Mouse (Mus musculus) neural tube, embryonic 14.5 days (tissue): ENCODE measurements at regions not wholly inside any gene's neighbourhood (a gene's known extent, or its start where the extent isn't known, plus 50 kb on each side); places are given as distances from the start of the nearest gene placed in this dataset.

Source experiments
- ATAC-seq: fragments of 200-750 bp; cut with Nextera tagmentation; 2 replicates; pipeline ENCODE4 v1.8.0; 2017; ENCODE audit warnings: low read depth, mild to moderate bottlenecking, moderate TSS enrichment, moderate library complexity
- H3K27ac ChIP-seq: fragments of 300-500 bp; sonication (generic); 2 replicates; pipeline ENCODE4 v1.5.1; 2014; ENCODE audit warnings: low read depth, mild to moderate bottlenecking, control low read depth, low read length, moderate library complexity, mixed read lengths
- H3K27me3 ChIP-seq: fragments of 300-500 bp; sonication (generic); 2 replicates; pipeline ENCODE4 v1.6.1; 2014; ENCODE audit warnings: low read length; ENCODE audit not compliant: control insufficient read depth, insufficient read depth
- H3K36me3 ChIP-seq: fragments of 300-500 bp; sonication (generic); 2 replicates; pipeline ENCODE4 v1.6.1; 2014; ENCODE audit warnings: low read length, mixed read lengths; ENCODE audit not compliant: control insufficient read depth, insufficient read depth
- H3K4me1 ChIP-seq: fragments of 300-500 bp; sonication (generic); 2 replicates; pipeline ENCODE4 v1.6.1; 2014; ENCODE audit warnings: low read length; ENCODE audit not compliant: control insufficient read depth, insufficient read depth
- H3K4me2 ChIP-seq: fragments of 300-500 bp; sonication (generic); 2 replicates; pipeline ENCODE4 v1.6.1; 2014; ENCODE audit warnings: mild to moderate bottlenecking, low read depth, low read length, control low read depth
- H3K4me3 ChIP-seq: fragments of 300-500 bp; sonication (generic); 2 replicates; pipeline ENCODE4 v1.5.1; 2014; ENCODE audit warnings: low read depth, low read length, control low read depth, mixed read lengths
- H3K9ac ChIP-seq: fragments of 300-500 bp; sonication (generic); replicated peaks from 2 replicates; pipeline ENCODE4 v1.6.1; 2014; ENCODE audit warnings: low read depth, mild to moderate bottlenecking, control low read depth, low read length, mixed read lengths
- H3K9me3 ChIP-seq: fragments of 300-500 bp; sonication (generic); 2 replicates; pipeline ENCODE4 v1.6.1; 2016; ENCODE audit warnings: low read length; ENCODE audit not compliant: control insufficient read depth
- WGBS: fragments of 180-500 bp; shearing (Covaris S2); extraction: QIAGEN DNeasy Blood & Tissue Kit; methylation state at CpG from one replicate; pipeline ENCODE4 v1.1.7; 2014; 5-methylcytosine and 5-hydroxymethylcytosine counted together

DNA sequence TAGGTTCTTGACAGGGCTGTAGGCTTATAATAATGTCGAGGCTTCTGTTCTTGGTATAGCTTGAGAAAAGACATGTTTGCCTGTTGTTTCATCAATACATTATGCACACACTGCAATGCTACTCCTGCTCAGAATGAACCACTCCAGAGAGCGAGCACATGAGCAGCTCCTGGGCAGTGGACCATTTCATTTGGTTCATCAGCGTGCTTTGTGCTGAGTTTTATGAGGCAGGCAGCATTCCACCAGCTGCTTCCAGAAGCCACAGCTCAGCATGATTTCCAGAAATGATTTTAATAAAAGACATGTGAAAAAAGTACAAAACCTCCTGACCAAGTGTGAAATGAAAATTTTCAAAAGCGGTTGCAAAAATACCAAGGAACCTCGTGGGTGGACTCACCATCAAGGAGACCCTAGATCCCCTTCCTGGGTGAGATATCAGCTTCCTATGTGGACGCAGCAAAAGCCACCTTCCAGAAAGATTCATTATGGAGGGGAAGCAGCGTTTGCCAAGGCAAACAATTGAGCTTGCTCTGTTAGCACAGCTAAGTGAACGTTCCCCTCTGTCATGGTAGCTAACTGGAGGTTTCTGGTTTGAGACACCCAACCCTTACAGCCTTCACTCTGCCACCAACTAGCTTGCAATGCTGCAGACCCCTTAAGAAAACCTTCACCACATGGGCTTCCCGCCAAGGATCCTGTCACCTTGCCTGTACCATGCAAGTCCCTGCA is 104.1 kb downstream of the Cxcl12 start:
- 72% methylated on average over 9 of the region's 9 CpGs for WGBS
- no peaks in the 10 kb centered on the region for H3K27me3 ChIP-seq
- no peaks in the 10 kb centered on the region for H3K36me3 ChIP-seq
- H3K27ac ChIP-seq = no peak overlapping the region
- H3K9me3 ChIP-seq = no peaks in the 10 kb centered on the region
- no peak overlapping the region for H3K4me3 ChIP-seq
- no peaks in the 10 kb centered on the region for H3K4me1 ChIP-seq
- no peak overlapping the region for H3K9ac ChIP-seq
- ATAC-seq = peak; percentile 69; the same call in 1 of the 2 replicates
- no peak overlapping the region for H3K4me2 ChIP-seq

DNA sequence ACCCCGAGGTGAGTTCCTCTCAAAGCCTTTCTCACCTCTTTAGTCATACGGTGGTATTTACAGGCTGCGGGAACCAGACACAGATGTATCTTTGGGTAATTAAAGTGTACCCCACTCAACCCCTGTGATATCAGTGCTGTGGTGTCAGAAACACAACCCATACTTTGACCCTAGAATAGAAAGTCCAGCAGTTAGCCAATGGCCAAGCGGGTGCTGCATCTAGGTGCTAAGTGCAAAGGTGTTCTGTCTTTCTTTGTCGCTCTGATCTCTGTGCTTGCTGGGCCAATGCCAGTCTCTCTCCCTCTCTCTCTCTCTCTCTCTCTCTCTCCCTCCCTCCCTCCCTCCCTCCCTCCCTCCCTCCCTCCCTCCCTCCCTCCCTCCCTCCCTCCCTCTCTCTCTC is 107.6 kb downstream of the Cxcl12 start:
- WGBS = 94% methylated on average over 5 of the region's 5 CpGs
- no peaks in the 10 kb centered on the region for H3K4me1 ChIP-seq
- H3K27me3 ChIP-seq = no peaks in the 10 kb centered on the region
- H3K36me3 ChIP-seq = no peaks in the 10 kb centered on the region
- no peak for ATAC-seq
- no peak overlapping the region for H3K4me3 ChIP-seq
- H3K27ac ChIP-seq = no peak overlapping the region
- no peaks in the 10 kb centered on the region for H3K9me3 ChIP-seq
- no peak overlapping the region for H3K9ac ChIP-seq
- no peak overlapping the region for H3K4me2 ChIP-seq

DNA sequence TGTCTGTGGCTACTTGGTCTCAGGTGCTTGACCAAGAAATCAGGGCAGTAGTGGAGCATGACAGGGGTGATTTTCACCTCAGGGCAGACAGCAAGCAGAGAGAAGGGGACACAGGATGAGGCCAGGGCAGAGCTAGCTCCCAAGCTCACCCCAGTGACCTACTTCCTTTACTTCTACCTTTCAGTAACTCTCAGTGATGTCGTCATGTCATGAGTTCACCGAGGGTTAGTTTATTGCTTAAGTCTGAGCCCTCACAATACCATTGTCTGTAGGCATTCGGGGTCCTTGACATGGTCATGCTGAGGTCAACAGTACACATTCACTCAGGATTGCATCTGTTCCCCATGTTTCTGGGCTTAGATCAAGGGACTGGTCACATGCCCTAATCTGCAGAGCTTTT is 108.5 kb downstream of the Cxcl12 start:
- no peak overlapping the region for H3K4me3 ChIP-seq
- H3K27me3 ChIP-seq = no peaks in the 10 kb centered on the region
- no peak for ATAC-seq
- no peaks in the 10 kb centered on the region for H3K9me3 ChIP-seq
- H3K27ac ChIP-seq = no peak overlapping the region
- no peak overlapping the region for H3K4me2 ChIP-seq
- WGBS = 50% methylated on average over 3 of the region's 3 CpGs
- no peak overlapping the region for H3K9ac ChIP-seq
- no peaks in the 10 kb centered on the region for H3K36me3 ChIP-seq
- H3K4me1 ChIP-seq = no peaks in the 10 kb centered on the region

DNA sequence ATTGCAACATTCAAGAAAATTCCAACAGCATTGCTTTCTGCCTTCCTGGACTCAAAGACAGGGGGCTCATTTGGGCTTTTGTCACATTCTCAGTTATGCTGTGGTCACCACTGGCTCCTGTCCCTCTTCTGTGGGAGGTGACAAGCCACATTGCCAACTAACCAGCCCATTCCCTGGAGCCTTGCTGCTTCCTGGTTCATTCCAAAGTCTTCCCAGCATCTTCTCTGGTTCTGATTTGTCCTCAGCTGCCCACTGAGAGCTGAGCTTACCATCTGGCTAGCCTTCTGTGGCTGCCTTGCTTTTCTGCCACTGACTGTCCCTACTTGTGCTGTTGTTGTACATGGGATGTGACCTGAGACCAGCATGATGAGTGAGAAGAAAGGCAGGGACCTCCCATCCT is 111.0 kb downstream of the Cxcl12 start:
- Histone ChIP-seq H3K4me3 (no peak overlapping the region), H3K4me2 (no peak overlapping the region), H3K36me3 (no peaks in the 10 kb centered on the region), H3K9ac (no peak overlapping the region), H3K27me3 (no peaks in the 10 kb centered on the region), H3K27ac (no peak overlapping the region), H3K4me1 (no peaks in the 10 kb centered on the region), H3K9me3 (no peaks in the 10 kb centered on the region)
- ATAC-seq = no peak

DNA sequence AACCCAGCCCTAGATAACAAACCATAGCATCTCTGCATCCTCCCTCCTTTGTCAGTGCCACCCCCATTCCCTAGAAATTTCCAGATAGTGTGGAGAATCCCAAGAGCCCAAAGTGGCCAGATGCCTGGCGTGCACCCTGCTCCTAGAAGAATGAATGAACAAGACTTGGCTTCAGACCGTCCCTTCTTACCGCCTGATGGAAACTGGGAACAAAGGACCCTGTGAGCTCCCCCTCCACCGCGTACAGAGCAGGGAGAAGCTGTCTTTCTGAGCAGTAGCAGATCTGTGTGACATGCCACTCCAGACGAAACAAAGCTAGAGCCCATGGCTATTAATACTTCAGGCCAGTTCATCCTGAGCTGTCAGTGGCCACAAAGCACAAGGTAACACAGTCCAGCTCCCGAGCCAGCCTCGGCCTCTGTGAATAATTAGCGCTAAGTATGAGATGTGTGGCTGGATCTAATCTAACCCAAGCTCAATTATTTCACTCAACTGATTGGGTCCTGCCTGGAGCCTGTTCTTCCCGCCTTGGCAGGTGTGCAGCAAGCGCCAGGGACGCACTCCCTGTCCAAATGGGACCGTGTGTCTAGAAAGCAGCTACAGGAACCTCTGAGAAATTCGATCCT is 111.6 kb downstream of the Cxcl12 start:
- ATAC-seq = no peak
- no peaks in the 10 kb centered on the region for H3K36me3 ChIP-seq
- no peaks in the 10 kb centered on the region for H3K9me3 ChIP-seq
- H3K27ac ChIP-seq = no peak overlapping the region
- 63% methylated on average over 14 of the region's 14 CpGs for WGBS
- H3K4me3 ChIP-seq = no peak overlapping the region
- no peaks in the 10 kb centered on the region for H3K27me3 ChIP-seq
- no peaks in the 10 kb centered on the region for H3K4me1 ChIP-seq
- H3K4me2 ChIP-seq = no peak overlapping the region
- H3K9ac ChIP-seq = no peak overlapping the region

DNA sequence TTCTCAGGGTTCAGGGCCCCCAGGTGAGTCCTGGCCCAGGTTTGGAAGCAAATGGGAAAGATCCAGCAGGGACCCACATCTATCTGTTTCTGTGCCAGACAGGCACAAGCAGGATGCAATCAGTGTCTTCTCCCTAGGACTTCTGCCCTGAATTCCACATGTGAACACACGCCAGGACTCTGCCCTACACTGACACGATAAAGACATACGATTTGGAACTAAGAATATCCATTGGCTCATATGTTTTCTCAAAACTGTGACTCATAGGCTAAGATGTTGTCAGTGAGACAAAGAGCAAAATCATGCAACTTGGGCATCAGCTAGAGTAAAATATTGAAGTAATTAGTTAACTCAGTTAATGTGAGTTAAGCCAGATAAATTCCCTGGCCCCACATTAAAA is 112.6 kb downstream of the Cxcl12 start:
- Histone ChIP-seq H3K9me3 (no peaks in the 10 kb centered on the region), H3K4me2 (no peak overlapping the region), H3K27me3 (no peaks in the 10 kb centered on the region), H3K4me3 (no peak overlapping the region), H3K4me1 (no peaks in the 10 kb centered on the region), H3K27ac (no peak overlapping the region), H3K36me3 (no peaks in the 10 kb centered on the region), H3K9ac (no peak overlapping the region)
- ATAC-seq = no peak
- WGBS = 94% methylated on average over 3 of the region's 3 CpGs

DNA sequence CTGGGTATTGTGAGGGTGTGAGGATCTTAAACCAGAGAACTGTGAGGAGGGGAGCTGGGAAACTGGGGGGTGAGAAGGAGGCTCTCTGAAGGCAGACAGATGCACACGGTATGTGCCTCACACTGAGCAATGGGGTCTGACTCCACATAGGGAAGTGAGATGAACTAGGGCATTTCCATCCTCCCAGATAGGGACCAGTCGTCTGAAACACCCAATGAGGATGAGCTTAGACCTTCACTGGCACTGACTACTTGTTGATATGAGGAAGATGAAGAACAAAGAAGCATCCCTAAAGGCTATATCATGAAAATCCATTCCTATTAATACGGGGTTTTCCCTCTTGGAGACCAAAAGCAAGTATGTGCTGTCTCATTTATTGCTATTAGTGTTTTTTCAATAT is 115.3 kb downstream of the Cxcl12 start:
- H3K27ac ChIP-seq = no peak overlapping the region
- no peak overlapping the region for H3K4me2 ChIP-seq
- no peaks in the 10 kb centered on the region for H3K27me3 ChIP-seq
- no peaks in the 10 kb centered on the region for H3K36me3 ChIP-seq
- H3K4me1 ChIP-seq = no peaks in the 10 kb centered on the region
- no peak overlapping the region for H3K4me3 ChIP-seq
- ATAC-seq = no peak
- 80% methylated on average over 3 of the region's 3 CpGs for WGBS
- H3K9me3 ChIP-seq = no peaks in the 10 kb centered on the region
- H3K9ac ChIP-seq = no peak overlapping the region

DNA sequence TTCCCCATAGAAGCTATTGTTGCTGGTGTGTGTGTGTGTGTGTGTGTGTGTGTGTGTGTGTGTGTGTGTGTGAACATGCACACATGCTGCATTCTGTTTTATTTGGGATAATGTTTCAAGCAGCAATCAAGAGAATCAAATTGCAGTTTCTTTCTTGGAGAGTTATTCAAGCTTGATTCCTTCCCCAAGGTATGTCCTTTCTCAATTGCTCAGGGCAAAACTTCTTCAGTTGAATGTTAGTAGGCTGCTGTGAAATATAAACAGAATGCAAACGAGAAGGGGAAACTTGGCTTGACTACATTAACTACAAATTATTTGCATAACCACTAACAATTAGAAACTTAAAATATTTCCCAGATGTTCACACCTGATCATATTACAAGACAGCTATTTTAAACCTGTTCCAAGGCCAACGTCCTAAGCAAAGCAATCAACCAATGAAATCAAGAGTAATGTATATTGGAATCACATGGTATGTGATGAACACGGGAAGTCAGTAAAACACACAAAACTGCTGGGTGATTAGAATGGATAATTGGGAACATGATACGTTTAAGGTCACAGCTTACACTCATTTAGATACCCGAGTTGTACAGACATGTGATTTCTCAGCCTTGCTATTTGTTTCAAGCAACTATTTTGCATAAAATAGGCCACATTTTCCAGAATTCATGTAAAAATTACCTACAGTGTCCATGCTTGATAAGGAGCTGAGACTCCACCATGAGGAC is 116.2 kb downstream of the Cxcl12 start:
- Histone ChIP-seq H3K36me3 (no peaks in the 10 kb centered on the region), H3K4me2 (no peak overlapping the region), H3K4me1 (no peaks in the 10 kb centered on the region), H3K27ac (no peak overlapping the region), H3K9me3 (no peaks in the 10 kb centered on the region), H3K4me3 (no peak overlapping the region), H3K9ac (no peak overlapping the region), H3K27me3 (no peaks in the 10 kb centered on the region)
- 84% methylated on average over 5 of the region's 5 CpGs for WGBS
- no peak for ATAC-seq

DNA sequence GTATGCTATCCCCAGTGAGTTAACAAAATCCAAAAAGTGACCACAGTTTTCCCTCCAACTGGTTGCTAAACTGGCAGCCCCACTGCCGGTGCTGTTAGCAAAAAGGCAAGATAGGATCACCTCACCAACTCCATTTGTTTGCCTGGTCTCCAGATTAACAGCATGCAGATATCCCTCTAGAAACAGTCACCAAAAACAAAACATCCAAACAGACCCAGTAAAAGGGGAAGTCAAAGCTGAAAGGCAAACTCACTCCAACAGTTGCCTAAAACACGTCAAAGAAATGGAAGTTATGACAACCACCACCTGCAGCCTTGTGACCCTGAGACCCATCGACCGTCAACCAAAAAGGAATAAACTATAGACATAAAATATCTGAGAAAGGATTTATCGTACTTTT is 119.1 kb downstream of the Cxcl12 start:
- Histone ChIP-seq H3K9ac (no peak overlapping the region), H3K27ac (no peak overlapping the region), H3K36me3 (no peaks in the 10 kb centered on the region), H3K9me3 (no peaks in the 10 kb centered on the region), H3K4me1 (no peaks in the 10 kb centered on the region), H3K27me3 (no peaks in the 10 kb centered on the region), H3K4me2 (no peak overlapping the region), H3K4me3 (no peak overlapping the region)
- whole genome bisulfite sequencing = 89% methylated on average over 5 of the region's 5 CpGs
- ATAC-seq = no peak
